Mouse (Mus musculus) CH12.LX (cell line): ENCODE measurements around the gene Med1.

Experiments
- CTCF ChIP-seq, 2 experiments: IDR thresholded peaks in 1 of 2; conservative IDR thresholded peaks in 1 of 2; 2 replicates each; pipeline ENCODE4 v1.5.1; 2011 to 2012; ENCODE audit warnings: low read depth in 2 of 2, low read length in 2 of 2, improper control_type of control experiment in 1 of 2, inconsistent platforms in 1 of 2, mild to moderate bottlenecking in 1 of 2, moderate library complexity in 1 of 2
- GABPA ChIP-seq: IDR thresholded peaks from 2 replicates; pipeline ENCODE4 v1.6.1; 2012; ENCODE audit warnings: low read depth, low read length, improper control_type of control experiment, inconsistent platforms; ENCODE audit not compliant: insufficient replicate concordance
- JUND ChIP-seq: conservative IDR thresholded peaks from 2 replicates; pipeline ENCODE4 v1.6.1; 2011; ENCODE audit warnings: low read depth, low read length, improper control_type of control experiment
- POLR2A ChIP-seq: IDR thresholded peaks from 2 replicates; pipeline ENCODE4 v1.6.1; 2011; ENCODE audit warnings: low read depth, mild to moderate bottlenecking, improper control_type of control experiment, low read length

- TF ChIP-seq GABPA (no peak), CTCF (conservative IDR thresholded peaks at IDR 0.05 in 1 of 2, IDR thresholded peaks at IDR 0.05 in 1 of 2; ENCODE audit: low read depth in 2 of 2, low read length in 2 of 2) (no peak), JUND (no peak), POLR2A (peak; percentile 16; the same call in 1 of the 2 replicates)
These were observed 10.9 kb upstream of the Med1 start for GRCm38 (mm10) chr11:98203931-98204421.
